Mouse (Mus musculus): ENCODE measurements around the gene Itln1. TPM values are rescaled to one million over a fixed set of nuclear protein-coding genes. Genes with fewer than 3 reads are reported as not detected.

Gene Itln1
- polyA plus RNA-seq, 1 experiment, result 0.19 TPM

Other genes with a start within 250 kb of the Itln1 start
- gene Usp21, start 247.3 kb downstream of the Itln1 start, polyA plus RNA-seq (2012; rRNA removed), result 35.0 and 36.8 TPM in 2 replicates
- gene Ufc1, start 240.3 kb downstream of the Itln1 start, polyA plus RNA-seq (2012; rRNA removed), result 42.7 and 47.2 TPM in 2 replicates
- 44.4 and 50.1 TPM in 2 replicates for gene Dedd, start 206.1 kb downstream of the Itln1 start, polyA plus RNA-seq (2012; rRNA removed)
- 91.9 and 95.5 TPM in 2 replicates for gene Nit1, start 189.6 kb downstream of the Itln1 start, polyA plus RNA-seq (2012; rRNA removed)
- gene Pfdn2, start 189.6 kb downstream of the Itln1 start, polyA plus RNA-seq (2012; rRNA removed), result 16.2 and 30.5 TPM in 2 replicates
- 5.0 and 9.8 TPM in 2 replicates for gene Klhdc9, start 174.5 kb downstream of the Itln1 start, polyA plus RNA-seq (2012; rRNA removed)
- 19.8 and 31.8 TPM in 2 replicates for gene Nectin4, start 165.2 kb downstream of the Itln1 start, polyA plus RNA-seq (2012; rRNA removed)
- 3.8 and 4.5 TPM in 2 replicates for gene Arhgap30, start 146.3 kb downstream of the Itln1 start, polyA plus RNA-seq (2012; rRNA removed)
- gene Usf1, start 124.0 kb downstream of the Itln1 start, polyA plus RNA-seq (2012; rRNA removed), result 67.5 and 76.3 TPM in 2 replicates
- gene Tstd1, start 116.4 kb downstream of the Itln1 start, polyA plus RNA-seq (2012; rRNA removed), result 8.5 and 10.3 TPM in 2 replicates
- 78.9 and 98.4 TPM in 2 replicates for gene F11r, start 97.8 kb downstream of the Itln1 start, polyA plus RNA-seq (2012; rRNA removed)
- 4.2 and 5.7 TPM in 2 replicates for gene Alyref2, start 31.8 kb downstream of the Itln1 start, polyA plus RNA-seq (2012; rRNA removed)
- 0.61 and 0.84 TPM in 2 replicates for gene Cd244a, start 23.9 kb upstream of the Itln1 start, polyA plus RNA-seq (2012; rRNA removed)
- 0.69 and 0.88 TPM in 2 replicates for gene Ly9, start 72.1 kb upstream of the Itln1 start, polyA plus RNA-seq (2012; rRNA removed)
- 1.2 and 1.6 TPM in 2 replicates for gene Slamf7, start 117.7 kb upstream of the Itln1 start, polyA plus RNA-seq (2012; rRNA removed)
- gene Cd48, start 146.7 kb upstream of the Itln1 start, polyA plus RNA-seq (2012; rRNA removed), result 6.2 and 9.2 TPM in 2 replicates
- 0.04 and 0.09 TPM in 2 replicates for gene Slamf1, start 231.8 kb upstream of the Itln1 start, polyA plus RNA-seq (2012; rRNA removed)

Data from gonadal fat pad, adult 2 months (tissue).